Mouse (Mus musculus) lung, postnatal 4 days (tissue): Measurements from ENCODE around the gene Serinc1.

ENCODE experiments used
- DNase-seq, 2 experiments: peaks; one replicate each; pipeline ENCODE4 v3.0.0; 2021

The Serinc1 gene

GRCm38 (mm10) chr10:57484741-57485140 is 47.6 kb downstream of the Serinc1 start:
- DNase-seq = no peak

GRCm38 (mm10) chr10:57481717-57482116 is 50.6 kb downstream of the Serinc1 start:
- no peak for DNase-seq

- DNase-seq = no peak
Measured at GRCm38 (mm10) chr10:57477121-57477843, 55.0 kb downstream of the Serinc1 start.
